Mouse (Mus musculus) midbrain, embryonic 10.5 days (tissue): ENCODE measurements at regions not wholly inside any gene's neighbourhood (a gene's known extent, or its start where the extent isn't known, plus 50 kb on each side); places are given as distances from the start of the nearest gene placed in this dataset.

Experiments
- DNase-seq: peaks from one replicate; pipeline ENCODE4 v3.0.0-alpha.2; 2017; ENCODE audit warnings: low spot score
- H3K27ac ChIP-seq: fragments of 300-500 bp; sonication (generic); replicated peaks from 2 replicates; pipeline ENCODE4 v1.5.1; 2016; ENCODE audit warnings: mild to moderate bottlenecking
- H3K27me3 ChIP-seq: fragments of 300-500 bp; sonication (generic); 2 replicates; pipeline ENCODE4 v1.6.1; 2016; ENCODE audit warnings: low read depth, mild to moderate bottlenecking; ENCODE audit not compliant: poor library complexity, severe bottlenecking
- H3K36me3 ChIP-seq: fragments of 300-500 bp; sonication (generic); 2 replicates; pipeline ENCODE4 v1.6.1; 2016; ENCODE audit warnings: mild to moderate bottlenecking, moderate library complexity
- H3K4me1 ChIP-seq: fragments of 300-500 bp; sonication (generic); 2 replicates; pipeline ENCODE4 v1.6.1; 2016
- H3K4me3 ChIP-seq: fragments of 300-500 bp; sonication (generic); 2 replicates; pipeline ENCODE4 v1.5.1; 2016; ENCODE audit warnings: mild to moderate bottlenecking, moderate library complexity
- H3K9me3 ChIP-seq: fragments of 300-500 bp; sonication (generic); replicated peaks from 2 replicates; pipeline ENCODE4 v1.6.1; 2016; ENCODE audit warnings: mild to moderate bottlenecking
- WGBS: fragments of 180-500 bp; shearing (Covaris S2); methylation state at CpG from one replicate; pipeline ENCODE4 v1.1.7; 2016; 5-methylcytosine and 5-hydroxymethylcytosine counted together

GRCm38 (mm10) chr14:61918113-61918512 is 310.9 kb downstream of the Kcnrg start:
- H3K27me3 ChIP-seq, result no peaks in the 10 kb centered on the region
- no peak for DNase-seq
- H3K27ac ChIP-seq, result no peak overlapping the region
- no peaks in the 10 kb centered on the region for H3K4me1 ChIP-seq
- no peak overlapping the region for H3K4me3 ChIP-seq
- no peaks in the 10 kb centered on the region for H3K36me3 ChIP-seq
- H3K9me3 ChIP-seq, result no peaks in the 10 kb centered on the region

DNA sequence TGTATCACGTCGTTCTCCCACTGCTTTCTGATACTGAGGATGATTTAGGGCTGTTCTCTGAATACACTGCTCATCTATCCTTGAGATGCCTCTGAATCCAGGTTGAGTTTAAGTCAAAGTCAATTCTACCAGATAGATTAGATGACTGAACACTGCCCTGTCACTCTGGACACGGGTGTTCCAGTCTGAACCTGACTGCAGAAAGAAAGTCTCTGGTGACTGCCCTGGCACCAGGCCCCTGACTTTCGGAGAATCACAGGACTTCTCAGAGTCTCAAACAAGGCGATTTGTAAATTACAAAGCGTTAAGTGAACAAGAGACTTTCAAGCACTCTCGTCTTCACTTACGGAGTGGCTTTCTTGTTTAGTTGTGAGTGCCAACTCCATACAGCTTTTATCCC is 324.6 kb downstream of the Kcnrg start:
- Histone ChIP-seq H3K9me3 (no peaks in the 10 kb centered on the region; the same call in 1 of the 2 replicates), H3K36me3 (no peaks in the 10 kb centered on the region), H3K4me3 (no peak overlapping the region), H3K4me1 (no peaks in the 10 kb centered on the region), H3K27me3 (no peaks in the 10 kb centered on the region), H3K27ac (no peak overlapping the region)
- DNase-seq, result no peak
- WGBS, result 89% methylated on average over 8 of the region's 8 CpGs

DNA sequence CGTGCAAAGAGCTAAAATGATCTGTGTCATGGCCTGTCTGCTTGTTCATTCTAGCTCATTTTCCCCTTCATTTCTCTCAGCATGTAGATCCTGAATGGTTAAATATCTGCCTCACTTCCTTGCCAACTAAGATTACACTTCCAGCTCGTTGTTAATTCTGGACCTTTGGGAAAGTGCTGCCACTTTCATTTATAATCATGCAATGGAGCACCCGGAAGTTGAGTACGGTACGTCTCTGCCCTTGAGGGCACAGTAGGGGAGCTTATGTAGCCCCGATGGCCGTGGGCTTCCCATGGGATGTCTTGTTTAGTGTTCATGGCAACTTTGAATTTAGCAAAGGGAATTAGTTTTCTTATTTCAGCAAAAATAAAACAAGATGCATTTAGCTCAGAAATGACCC is 334.4 kb downstream of the Kcnrg start:
- Histone ChIP-seq H3K4me1 (peaks cover 11% of the 10 kb centered on the region), H3K27me3 (no peaks in the 10 kb centered on the region), H3K27ac (no peak overlapping the region), H3K9me3 (no peaks in the 10 kb centered on the region), H3K4me3 (no peak overlapping the region), H3K36me3 (no peaks in the 10 kb centered on the region)
- WGBS, result 91% methylated on average over 7 of the region's 7 CpGs
- no peak for DNase-seq

- WGBS, result 56% methylated on average over 5 of the region's 5 CpGs
Observed at GRCm38 (mm10) chr14:61945659-61946058, 338.4 kb downstream of the Kcnrg start.

DNA sequence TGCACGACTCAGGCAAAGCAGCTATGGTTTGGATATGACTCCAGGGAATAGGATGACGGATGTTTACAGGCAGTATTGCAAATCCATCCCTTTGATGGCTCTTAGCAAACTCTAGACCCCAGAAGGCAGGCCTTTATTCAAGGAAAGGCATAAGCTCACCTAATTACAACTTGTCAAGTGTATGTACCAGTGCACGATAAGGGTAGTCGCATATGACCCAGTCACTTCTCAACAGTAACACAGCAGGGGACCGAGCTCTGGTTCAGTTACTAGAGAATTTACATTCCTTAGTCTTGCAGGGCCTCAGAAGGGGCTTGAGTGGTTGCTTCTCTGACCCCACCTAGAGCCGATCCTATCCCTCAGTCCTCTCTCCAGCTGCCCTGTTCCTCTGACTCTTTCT is 342.2 kb downstream of the Kcnrg start:
- no peaks in the 10 kb centered on the region for H3K27me3 ChIP-seq
- peaks cover 25% of the 10 kb centered on the region for H3K4me1 ChIP-seq
- H3K27ac ChIP-seq, result 0 out of 2 replicates have a peak overlapping the region, but pooled peaks have one; percentile 19
- no peaks in the 10 kb centered on the region for H3K9me3 ChIP-seq
- no peaks in the 10 kb centered on the region for H3K36me3 ChIP-seq
- DNase-seq, result peak; percentile 16
- no peak overlapping the region for H3K4me3 ChIP-seq
- WGBS, result 74% methylated on average over 6 of the region's 6 CpGs

More at GRCm38 (mm10) chr14:61945659-61946058, 338.4 kb downstream of the Kcnrg start:
- H3K9me3 ChIP-seq, result no peaks in the 10 kb centered on the region
- H3K36me3 ChIP-seq, result no peaks in the 10 kb centered on the region
- no peak overlapping the region for H3K27ac ChIP-seq
- H3K27me3 ChIP-seq, result no peaks in the 10 kb centered on the region
- H3K4me3 ChIP-seq, result no peak overlapping the region
- DNase-seq, result no peak
- peaks cover 25% of the 10 kb centered on the region for H3K4me1 ChIP-seq

GRCm38 (mm10) chr14:61950004-61950403 is 342.4 kb upstream of the Rnaseh2b start:
- no peak for DNase-seq
- 0 out of 2 replicates have a peak overlapping the region, but pooled peaks have one; percentile 19 for H3K27ac ChIP-seq

GRCm38 (mm10) chr14:61953029-61953428 is 339.4 kb upstream of the Rnaseh2b start:
- Histone ChIP-seq H3K27me3 (no peaks in the 10 kb centered on the region), H3K9me3 (no peaks in the 10 kb centered on the region), H3K4me1 (peaks cover 13% of the 10 kb centered on the region), H3K27ac (no peak overlapping the region), H3K4me3 (no peak overlapping the region), H3K36me3 (no peaks in the 10 kb centered on the region)
- no peak for DNase-seq
- WGBS, result 89% methylated on average over 4 of the region's 4 CpGs

More at GRCm38 (mm10) chr14:61950004-61950403, 342.4 kb upstream of the Rnaseh2b start:
- no peaks in the 10 kb centered on the region for H3K9me3 ChIP-seq
- H3K4me3 ChIP-seq, result no peak overlapping the region
- no peaks in the 10 kb centered on the region for H3K27me3 ChIP-seq
- H3K36me3 ChIP-seq, result no peaks in the 10 kb centered on the region
- peaks cover 25% of the 10 kb centered on the region for H3K4me1 ChIP-seq
- 69% methylated on average over 3 of the region's 3 CpGs for WGBS

DNA sequence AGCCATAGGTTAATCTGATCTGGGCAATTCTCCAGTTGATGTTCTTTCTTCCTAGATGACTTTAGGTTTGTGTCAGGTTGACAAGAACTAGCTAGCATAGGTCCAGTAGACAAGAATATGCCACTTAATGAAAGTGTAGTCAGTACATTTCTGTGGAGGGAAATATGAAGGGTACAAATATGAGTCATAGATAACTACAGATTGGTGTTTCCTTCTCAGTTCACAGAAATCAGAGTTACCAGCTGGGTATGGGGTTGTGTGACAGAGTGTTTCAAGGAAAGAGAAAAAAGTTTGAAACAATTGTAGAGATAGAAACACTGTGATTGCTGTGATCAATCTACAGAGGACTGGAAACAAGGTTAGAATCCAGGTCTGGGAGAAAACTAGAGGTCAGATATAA is 337.0 kb upstream of the Rnaseh2b start:
- Histone ChIP-seq H3K9me3 (no peaks in the 10 kb centered on the region), H3K4me3 (no peak overlapping the region), H3K36me3 (no peaks in the 10 kb centered on the region), H3K4me1 (no peaks in the 10 kb centered on the region), H3K27me3 (no peaks in the 10 kb centered on the region), H3K27ac (no peak overlapping the region)
- DNase-seq, result no peak

DNA sequence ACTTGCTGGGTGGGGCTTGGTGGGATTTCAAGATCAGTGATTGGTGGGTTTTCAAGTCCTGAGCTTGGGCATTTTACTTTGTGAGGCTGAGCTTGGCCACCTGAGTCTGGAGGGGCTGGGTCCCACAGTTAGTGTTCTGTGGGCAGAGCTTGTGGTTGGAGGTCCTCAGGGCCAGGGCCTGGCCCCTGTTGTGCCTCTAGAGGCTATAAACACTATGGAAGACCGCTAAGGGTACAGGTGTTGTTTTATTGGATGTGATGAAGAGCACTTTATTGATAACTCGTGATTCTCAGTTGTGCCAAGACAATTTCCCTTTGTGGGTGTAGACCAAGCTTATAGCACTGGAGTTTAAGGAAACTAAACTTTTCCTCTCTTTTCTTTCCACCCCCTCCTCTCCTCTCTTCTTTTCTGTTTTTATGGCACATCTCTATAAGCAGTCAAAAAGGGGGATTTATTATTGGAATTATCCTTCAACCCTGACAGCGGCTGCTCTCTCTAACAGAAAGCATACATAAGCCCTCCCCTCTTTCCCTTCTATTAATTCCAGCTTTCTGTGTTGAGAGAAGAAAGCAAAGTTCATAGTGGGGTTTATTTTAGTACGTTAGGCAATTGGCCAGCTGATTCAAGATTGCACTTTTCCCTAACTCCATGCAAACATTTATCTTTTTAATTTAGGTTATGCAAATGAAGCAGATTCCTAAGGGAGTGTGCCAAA is 332.0 kb upstream of the Rnaseh2b start:
- Histone ChIP-seq H3K27ac (no peak overlapping the region), H3K36me3 (no peaks in the 10 kb centered on the region), H3K27me3 (no peaks in the 10 kb centered on the region), H3K4me3 (no peak overlapping the region), H3K9me3 (no peaks in the 10 kb centered on the region), H3K4me1 (no peaks in the 10 kb centered on the region)
- DNase-seq, result no peak
- WGBS, result 76% methylated on average over 4 of the region's 4 CpGs

- Histone ChIP-seq H3K4me1 (no peaks in the 10 kb centered on the region), H3K4me3 (no peak overlapping the region), H3K9me3 (no peaks in the 10 kb centered on the region), H3K27ac (no peak overlapping the region), H3K27me3 (no peaks in the 10 kb centered on the region), H3K36me3 (no peaks in the 10 kb centered on the region)
- DNase-seq, result no peak
- 97% methylated on average over 1 of the region's 1 CpGs for WGBS
Observed at GRCm38 (mm10) chr14:61968467-61968866, 323.9 kb upstream of the Rnaseh2b start.

- 84% methylated on average over 5 of the region's 5 CpGs for WGBS
- no peaks in the 10 kb centered on the region for H3K4me1 ChIP-seq
- H3K9me3 ChIP-seq, result no peaks in the 10 kb centered on the region
- DNase-seq, result no peak
- H3K36me3 ChIP-seq, result no peaks in the 10 kb centered on the region
- H3K4me3 ChIP-seq, result no peak overlapping the region
- H3K27ac ChIP-seq, result no peak overlapping the region
- no peaks in the 10 kb centered on the region for H3K27me3 ChIP-seq
Observed at GRCm38 (mm10) chr14:61968957-61969535, 323.3 kb upstream of the Rnaseh2b start.

DNA sequence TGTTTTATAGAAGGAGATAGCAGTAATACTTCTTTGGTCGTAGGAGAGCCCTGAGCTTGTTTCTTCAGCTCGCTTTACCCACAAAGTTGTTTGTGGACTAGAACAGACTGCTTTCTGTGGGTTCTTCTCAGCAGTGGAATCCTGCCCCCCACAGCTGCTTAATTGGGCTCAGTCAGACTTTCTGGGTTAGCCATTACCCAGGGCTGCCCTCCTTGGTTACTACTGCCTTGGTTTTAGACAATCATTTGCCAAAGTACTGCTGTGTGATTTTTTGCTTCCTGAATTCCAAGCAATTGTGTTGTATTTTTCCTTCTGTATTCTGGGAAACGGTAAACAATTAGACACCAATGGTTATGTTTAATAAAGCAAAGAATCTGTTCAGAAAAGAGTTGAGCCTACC is 321.8 kb upstream of the Rnaseh2b start:
- Histone ChIP-seq H3K36me3 (no peaks in the 10 kb centered on the region), H3K27ac (no peak overlapping the region), H3K27me3 (no peaks in the 10 kb centered on the region), H3K4me3 (no peak overlapping the region), H3K4me1 (peaks cover 8% of the 10 kb centered on the region), H3K9me3 (no peaks in the 10 kb centered on the region)
- no peak for DNase-seq
- WGBS, result 83% methylated on average over 3 of the region's 3 CpGs
